Mouse (Mus musculus) spleen, postnatal 36 days (tissue): Measurements from ENCODE around the gene Gm11639.
A peak's percentile ranks its signal among the peaks of the same experiment; 100 is the strongest.
"Not testable (repeated sequence)": the region's sequence is repeated elsewhere in the genome, so short reads cannot be mapped to it uniquely, and the experiment has no call there.

Experiments used
- DNase-seq, 2 experiments: peaks; one replicate each; pipeline ENCODE4 v3.0.0; 2022; ENCODE audit warnings: low spot score in 2 of 2, mixed read lengths in 1 of 2

Gene Gm11639

DNA sequence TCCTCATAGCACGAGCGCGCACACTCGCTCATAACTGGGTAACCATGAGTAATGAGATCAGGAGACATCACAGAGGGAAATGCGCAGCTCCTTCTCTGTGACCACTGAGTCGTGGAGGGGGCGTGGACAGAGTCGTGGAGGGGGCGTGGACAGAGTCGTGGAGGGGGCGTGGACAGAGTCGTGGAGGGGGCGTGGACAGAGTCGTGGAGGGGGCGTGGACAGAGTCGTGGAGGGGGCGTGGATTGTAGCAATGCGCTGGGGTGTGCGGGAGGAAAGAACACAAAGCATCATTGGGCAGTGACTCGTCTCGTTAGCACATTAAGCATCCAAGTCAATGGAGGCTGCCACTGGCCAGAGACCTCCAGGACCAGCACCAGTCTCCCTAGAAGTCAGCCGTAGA is 426.9 kb downstream of the Gm11639 start:
- not testable (repeated sequence) for DNase-seq

DNA sequence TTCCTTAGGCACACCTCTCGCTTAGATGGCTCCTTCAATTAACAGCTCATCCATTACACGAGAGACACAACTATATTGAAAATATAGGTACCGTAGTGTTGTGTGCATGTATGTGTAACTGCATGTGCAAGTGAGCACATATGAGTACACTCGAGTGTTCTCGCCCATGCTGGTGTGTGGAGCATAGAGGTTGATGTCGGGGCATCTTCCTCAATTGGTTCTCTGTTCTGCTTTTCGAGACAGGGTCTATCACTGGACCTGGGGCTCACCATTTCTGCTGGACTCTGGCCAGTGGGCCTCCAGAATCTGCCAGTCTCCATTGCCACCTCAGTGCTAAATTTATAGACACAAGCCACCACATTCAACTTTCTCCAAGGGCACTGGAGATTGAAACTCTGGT is 432.3 kb downstream of the Gm11639 start:
- DNase-seq, result no peak

DNA sequence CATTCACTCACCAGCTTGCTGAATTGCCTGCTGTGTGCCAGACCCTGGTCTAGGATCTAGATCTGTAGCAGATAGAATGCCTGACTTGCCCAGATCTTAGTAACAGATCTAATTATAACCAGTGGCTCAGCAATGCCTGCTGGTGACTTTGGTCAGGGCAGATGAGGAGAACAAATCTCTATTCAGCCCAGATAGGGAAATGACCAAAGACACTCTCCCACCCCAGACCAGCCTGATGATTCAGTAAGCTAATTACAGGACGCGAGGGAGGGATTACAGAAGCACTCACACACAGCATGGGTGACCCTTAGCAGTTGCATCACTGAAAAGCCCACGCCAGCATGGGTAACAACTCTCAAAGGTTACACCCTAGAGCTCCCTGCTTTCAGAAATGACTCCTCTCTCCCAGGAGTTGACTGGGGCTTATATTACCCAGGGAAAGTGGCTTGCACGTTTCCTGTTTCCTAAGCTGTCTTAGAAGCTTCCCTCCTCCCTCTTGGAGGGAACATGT is 435.1 kb downstream of the Gm11639 start:
- DNase-seq, result no peak

DNA sequence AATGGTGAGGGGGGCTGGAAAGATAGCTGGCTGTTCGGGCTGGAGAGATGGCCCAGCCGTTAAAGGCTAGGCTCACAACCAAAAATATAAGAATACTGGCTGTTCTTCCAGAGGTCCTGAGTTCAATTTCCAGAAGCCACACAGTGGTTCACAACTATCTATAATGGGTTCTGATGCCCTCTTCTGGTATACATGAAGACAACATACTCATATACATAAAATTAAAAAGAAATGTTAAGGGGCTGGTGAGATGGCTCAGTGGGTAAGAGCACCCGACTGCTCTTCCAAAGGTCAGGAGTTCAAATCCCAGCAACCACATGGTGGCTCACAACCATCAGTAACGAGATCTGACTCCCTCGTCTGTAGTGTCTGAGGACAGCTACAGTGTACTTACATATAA is 436.3 kb downstream of the Gm11639 start:
- not testable (repeated sequence) for DNase-seq

DNA sequence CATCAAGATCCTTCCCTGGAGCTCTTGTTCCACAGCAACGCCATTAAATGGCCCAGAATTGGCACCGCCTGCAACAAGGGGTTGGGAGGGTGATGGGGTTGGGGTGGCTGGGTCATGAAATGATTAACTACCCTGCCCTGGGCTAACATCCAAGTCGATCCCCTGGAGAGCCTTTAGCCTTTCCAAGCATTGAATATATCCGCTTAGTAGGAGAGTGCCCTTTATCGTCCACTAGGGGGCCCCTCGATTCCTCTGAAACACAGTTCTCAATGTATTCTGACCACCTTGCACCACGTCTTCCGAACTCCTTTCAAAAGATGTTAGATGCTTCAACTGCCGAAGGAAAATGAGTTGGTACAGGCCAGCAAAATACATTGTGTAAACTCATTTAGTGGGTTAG is 438.5 kb downstream of the Gm11639 start:
- DNase-seq, result peak; percentile 11 to 48

DNA sequence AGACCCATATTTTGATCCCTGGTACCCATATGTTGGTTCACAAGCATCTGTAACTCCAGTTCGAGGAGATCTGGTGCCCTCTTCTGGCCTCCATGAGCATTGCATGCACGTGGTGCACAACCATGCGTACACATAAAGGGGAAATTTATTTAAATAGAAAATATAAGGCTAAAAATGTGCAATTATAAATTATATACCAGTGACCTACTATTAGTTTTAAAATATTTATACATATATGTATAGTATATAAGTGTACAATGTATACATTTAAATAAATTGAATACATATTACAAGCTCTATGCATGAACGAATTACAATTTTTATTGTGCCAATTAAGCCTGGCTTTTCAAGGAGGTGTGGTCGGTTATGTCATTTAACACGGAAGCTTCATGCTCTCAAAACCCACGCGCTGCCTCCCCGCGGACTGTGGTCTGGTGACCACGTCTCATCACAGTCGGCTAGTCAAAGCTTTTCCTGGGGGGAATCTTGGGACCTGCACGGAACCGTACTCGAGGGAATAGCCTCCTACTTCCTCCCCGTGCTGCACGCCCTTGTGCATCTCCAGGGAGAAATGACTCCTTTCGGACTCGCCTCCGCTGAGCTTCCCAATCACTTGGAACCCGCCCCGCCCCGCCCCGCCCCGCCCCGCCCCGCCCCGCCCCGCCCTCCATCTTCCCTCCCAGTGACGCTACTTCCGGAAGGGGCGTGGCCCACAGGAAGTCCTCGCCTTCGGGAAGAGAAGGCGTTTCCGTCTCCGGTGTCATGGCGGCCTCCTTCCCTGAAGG is 440.4 kb downstream of the Gm11639 start, which contains the start of gene Mettl2:
Gene Mettl2, plus strand, starts transcription at position 691 of the 785 bp plus-strand sequence.
- peak; percentile 75 to 84 for DNase-seq

DNA sequence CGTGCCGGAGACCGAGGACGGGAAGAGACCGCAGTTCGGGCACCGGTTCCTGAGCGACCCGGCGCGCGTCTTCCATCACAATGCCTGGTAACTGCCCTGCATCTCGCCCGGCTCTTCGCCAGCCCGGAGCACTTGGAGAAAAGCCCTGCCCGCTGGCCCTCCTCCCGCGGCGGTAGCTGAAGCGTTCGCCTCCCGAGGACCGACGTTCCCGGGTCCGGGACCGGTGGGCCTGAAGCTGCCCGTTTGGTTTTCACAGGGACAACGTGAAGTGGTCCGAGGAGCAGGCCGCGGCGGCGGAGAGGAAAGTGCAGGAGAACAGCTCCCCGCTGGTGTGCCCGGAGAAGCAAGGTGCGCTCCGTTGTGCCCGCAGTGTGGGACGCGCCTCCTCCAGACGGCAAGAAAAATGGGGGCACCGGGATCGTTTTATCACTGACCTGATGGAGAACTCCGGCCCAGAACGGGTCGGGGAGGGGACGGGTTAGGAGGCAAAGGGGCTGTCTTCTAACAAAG is 441.1 kb downstream of the Gm11639 start:
- no peak for DNase-seq

DNA sequence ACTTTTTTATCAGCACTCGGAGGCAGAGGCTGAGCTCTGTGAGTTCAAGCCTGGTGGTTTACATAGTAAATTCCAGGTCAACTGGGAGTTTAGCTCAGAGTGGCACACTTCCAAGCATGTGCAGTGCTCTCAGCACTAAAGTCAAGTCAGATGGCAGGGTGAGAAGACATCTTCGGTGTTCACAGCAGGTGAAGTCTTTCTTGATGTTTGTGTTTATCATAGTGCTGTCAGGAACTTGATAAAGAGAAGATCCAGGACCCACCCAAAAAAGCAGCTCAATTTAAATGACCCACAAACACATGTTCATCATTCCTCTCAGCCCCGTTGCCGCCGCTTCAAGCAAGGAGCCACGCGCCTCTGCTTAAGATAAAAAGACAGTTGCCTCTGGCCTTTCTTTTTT is 450.2 kb downstream of the Gm11639 start:
- DNase-seq, result no peak

DNA sequence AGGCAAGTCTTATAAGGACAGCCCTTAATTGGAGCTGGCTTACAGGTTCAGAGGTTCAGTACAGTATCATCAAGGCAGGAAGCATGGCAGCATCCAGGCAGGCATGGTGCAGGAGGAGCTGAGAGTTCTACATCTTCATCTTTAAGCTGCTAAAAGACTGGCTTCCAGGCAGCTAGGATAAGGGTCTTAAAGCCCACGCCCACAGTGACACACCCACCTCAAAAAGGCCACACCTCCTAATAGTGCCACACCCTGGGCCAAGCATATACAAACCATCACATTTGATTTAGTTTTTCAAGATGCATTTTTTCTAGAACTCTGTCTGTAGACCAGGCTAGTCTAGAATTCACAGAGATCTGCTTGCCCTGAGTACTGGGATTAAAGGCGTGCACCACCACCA is 451.7 kb downstream of the Gm11639 start:
- not testable (repeated sequence) for DNase-seq

DNA sequence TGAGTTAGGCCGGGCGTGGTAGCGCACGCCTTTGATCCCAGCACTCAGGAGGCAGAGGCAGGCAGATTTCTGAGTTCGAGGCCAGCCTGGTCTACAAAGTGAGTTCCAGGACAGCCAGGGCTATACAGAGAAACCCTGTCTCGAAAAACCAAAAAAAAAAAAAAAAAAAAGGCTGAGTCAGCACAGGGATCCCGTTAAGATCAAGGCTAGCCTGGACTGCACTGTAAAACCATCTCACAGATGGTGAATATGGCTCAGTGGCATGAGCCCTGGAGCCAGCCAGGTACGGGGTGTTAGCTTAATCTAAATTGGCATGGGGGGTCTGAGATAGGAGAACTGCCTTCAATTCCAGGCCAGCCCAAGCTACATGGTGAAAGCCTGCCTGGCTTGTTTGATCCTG is 455.0 kb downstream of the Gm11639 start:
- not testable (repeated sequence) for DNase-seq

DNA sequence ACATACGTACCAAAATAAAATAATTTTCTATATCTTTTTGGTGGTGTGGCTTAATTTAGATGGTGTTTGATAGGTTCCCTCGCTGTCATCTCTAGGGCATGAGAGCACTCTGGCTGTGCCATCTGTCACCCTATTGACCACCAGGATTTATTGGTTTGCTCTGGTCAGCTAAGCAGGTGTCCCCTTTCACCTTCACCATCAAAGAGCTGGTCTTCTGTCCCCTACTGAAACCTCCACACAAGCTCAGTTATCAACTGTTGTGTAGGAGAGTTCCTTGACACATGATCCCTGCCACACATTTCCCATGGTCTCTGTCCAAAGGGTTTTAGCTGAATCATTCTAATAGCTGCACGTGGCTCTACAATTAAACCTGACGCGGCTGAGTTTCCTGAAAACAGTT is 455.6 kb downstream of the Gm11639 start:
- DNase-seq, result no peak

DNA sequence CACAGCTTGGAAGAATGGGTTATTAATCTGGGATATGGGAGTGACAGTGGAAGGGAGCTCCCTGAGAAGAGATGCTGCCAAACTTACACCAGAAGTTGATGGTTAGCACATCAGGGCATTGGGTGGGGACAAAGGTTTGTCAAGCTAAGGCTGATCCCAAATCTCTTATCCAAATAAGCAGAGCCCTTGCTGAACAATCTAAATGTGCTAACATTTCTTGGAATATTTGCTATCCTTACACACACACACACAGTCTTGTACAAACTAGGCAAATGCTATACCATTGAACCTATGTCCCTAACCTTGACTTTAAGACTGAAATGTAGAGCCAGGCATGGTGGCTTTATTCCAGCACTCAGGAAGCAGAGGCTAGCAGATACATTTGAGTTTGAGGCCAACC is 458.1 kb downstream of the Gm11639 start:
- no peak for DNase-seq

DNA sequence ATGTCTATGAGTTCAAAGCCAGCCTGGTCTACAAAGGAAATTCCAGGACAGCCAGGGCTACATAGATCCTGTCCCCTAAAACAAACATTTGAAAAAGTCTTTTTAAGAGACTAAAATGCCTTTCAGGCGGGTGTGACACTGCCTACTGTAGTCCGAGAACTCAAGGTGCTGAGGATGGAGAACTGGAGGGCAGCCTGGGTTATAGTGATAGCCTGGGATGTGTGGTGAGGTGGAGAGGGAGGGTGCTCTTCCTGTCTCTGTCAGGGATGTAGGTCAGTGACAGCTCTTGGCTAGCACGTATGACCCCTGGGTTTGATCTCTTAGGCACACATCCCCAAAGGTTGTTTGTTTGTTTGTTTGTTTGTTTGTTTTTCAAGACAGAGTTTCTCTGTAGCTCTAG is 458.6 kb downstream of the Gm11639 start:
- no peak for DNase-seq

DNA sequence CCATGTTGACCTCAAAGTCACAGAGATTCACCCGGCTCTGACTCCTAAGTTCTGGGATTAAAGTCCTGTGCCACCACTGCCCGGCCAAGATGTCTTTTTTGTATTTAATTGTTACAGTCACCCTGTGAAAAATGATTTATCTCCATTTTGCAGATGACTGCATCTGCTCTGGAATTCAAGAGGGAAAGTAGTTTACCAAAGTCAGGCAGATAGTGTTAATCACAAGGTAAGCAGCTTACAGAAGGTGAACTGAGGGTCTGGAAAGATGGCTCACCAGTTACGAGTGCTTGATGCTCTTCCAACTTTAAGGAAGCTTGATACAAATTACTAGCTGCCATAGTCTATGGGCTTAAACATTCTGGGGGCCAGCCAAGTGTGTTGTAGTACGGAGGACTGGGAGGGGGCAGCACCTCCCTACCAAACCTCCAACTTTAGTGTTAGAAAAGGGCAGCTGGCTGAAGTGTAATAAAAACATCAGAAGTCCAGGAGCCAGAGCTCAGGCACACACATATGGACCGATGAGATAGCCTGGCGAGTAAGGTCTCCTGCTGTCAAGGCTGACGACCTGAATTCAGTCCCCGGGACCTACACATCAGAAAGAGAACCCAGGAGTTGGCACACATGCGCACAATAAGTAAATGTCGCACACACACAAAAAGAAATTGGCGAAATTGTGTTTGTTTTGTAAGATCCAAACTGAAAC is 459.2 kb downstream of the Gm11639 start:
- no peak for DNase-seq

DNA sequence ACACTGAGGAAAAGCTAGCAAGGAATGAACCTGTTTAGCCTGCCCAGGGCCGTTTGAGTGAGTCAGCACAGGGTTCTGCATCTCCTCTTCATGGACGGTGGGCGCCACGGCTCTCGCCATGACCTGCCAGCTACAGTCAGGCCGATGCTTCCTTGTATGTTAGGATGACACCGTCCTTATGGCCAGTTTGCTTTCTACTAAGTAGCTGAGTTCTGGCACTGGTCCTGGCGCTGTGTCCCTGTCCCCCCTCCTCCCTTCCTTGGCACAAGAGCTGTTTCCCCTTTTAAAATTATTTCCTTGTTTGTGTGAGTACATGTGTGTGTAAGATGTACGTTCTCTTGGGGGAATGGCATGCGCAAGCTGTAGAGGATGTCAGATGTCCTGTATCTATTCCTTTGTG is 459.7 kb downstream of the Gm11639 start:
- DNase-seq, result no peak

DNA sequence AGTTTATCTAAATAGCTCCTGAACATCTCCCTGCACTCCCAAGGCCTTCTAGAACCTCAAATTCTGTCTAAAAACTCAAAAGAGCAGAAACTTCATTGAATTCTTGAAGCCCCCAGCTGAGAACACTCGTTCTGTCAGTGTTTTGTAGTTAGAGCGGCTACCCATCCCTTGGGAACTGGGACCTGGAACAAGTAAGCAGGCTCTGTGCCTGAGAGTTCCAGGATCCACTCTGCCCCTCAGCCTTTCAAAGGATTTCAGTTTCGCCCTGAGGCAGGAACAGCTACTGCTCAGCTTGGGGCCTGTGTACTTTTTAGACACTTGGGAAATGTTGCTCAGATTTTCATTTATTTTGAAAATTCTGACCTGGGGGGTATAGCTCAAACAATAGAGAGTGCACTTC is 461.1 kb downstream of the Gm11639 start, which contains the start of gene Gm10842:
Gene Gm10842, plus strand, starts transcription at position 301 of the 400 bp plus-strand sequence.
- no peak for DNase-seq

DNA sequence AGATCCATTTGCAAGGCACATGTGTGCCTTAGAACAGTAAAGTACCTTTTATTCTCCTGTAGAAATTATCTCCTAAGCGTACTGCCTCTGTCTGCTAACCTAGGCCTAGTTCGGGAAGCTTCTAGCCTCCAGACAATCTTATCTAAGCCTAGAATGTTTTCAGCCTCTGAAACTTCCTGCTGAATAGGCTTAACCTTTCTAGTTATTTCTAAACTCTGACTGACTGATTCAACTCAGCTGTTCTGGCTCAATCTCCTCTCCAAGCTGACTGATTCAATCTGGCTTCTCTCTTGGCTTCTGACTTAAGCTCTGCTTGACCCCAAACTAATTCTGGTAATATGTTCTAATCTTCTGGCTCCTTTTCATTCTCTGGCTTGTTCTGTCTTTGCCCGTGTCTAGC is 463.8 kb downstream of the Gm11639 start:
- DNase-seq, result no peak

DNA sequence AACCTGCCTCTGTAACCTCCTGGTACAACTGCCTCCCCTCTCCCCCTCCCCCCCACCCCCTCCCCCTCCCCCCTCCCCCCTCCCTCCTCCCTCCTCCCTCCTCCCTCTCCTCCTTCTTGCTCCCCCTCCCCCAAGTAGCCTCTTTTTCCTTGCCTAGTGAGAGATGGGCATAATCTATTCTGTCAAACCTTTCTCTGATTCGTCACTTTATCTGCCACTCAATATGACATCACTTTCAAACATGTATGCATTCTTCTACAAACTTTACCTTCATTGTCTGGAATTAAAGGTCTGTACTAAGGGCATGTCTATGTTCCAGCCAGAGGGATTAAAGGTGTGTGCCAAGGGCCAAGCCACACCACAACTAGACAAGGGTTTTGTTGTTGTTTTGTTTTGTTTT is 464.3 kb downstream of the Gm11639 start:
- DNase-seq, result no peak

DNA sequence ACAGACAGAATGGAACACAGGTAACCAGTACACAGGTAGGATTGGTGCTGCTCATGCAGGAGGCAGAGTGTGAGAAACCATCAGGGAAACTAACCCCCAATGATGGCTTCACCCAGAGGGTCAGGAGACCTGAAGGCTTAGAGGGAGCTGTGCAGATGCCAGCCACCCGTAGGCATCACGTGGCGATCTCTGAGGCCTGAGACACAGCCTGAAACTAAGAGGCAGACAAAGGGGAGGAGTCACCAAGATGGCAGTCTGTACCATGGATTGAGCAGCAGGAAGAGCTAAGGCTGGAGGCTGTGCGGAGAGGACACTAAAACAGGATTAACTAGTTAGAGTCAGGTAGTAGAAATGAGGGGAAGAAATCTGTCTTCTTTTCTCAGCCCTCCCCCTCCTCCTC is 465.2 kb downstream of the Gm11639 start:
- no peak for DNase-seq

DNA sequence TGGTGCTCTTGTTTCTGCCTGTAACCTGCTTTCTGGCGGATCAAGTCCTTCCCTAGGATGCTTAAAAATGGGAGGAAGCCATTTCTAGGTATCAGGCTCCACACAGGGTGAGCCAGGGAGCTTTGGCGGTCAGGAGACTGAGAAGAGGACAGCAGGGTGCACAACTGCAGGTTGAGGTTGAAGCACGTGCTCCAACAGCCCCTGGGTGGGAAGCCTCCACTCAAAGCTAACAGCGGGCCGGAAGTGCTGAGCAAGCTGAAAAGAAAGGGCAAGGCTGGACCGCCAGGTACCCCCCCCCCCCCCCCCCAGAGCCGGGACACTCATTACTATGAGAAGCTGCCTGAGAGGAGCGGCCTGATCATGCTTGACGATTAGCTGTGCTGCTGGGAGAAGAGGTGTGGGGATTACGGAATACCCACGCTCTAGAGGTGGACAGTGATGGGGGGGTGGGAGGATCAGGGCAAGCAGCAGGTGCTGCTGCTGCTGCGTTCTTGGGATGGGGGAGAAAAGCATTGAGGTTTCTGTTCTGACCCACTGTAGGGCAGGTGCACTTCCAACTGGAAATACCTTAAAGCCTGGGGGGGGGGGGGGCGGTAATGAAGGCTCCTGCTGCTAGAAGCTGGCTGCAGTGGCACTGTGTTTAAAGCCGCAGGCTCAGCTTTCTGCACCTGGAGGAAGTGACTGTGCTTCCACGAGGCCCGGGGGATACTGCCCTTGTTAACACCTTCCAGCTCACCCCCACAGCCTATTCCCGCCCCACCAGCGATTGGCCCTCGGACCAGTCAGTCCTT is 465.9 kb downstream of the Gm11639 start:
- DNase-seq, result no peak

DNA sequence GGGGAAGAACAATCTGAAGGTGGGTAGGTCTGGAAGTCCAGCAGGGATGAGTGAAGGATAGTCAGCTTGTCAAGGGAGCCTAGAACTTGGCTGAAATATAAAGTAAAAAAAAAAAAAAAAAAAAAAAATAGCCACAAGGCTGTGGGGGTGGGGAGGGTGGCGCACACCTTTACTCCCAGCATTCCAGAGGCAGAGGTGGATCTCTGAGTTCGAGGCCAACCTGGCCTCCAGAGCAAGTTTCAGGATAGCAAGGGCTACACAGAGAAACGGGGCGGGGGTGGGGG is 466.5 kb downstream of the Gm11639 start:
- DNase-seq, result no peak

DNA sequence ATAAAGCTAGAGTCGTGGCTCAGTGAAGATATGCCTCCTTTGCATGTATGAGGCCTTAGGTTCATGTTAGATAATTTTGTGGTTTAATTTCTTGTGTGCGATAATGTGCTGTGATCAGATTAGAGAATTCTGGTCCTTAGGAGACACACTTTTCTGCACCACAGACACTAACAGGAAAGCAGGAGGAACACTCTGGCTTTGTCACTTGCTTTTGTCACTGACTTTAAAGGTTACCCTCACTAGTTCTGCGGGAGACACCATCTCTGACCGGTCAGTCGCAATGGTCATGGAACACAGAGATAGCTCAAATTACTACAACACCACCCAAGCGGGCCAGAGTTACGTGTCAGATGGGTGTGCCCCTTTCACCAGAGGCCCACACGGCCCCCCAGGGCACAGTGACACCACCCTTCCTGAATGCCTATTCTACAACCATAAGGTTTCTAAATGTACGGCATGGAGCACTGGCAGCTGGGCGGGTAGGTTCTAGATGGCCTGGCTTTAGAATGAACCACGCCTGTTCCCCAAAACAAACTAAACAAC is 466.9 kb downstream of the Gm11639 start:
- DNase-seq, result no peak
